Mouse (Mus musculus) MEL-GATA-1-ER (cell line): ENCODE results near the gene Alx1.

Source experiments
- DNase-seq: peaks from one replicate; pipeline ENCODE4 v3.0.0-alpha.2; 2012; ENCODE audit warnings: low read depth; ENCODE audit errors: extremely low read depth

Gene Alx1

GRCm38 (mm10) chr10:103029730-103030490 is at the start of gene Alx1:
Gene Alx1, minus strand, starts transcription at chr10:103030215.
- DNase-seq = no peak

GRCm38 (mm10) chr10:103049593-103049992 is 19.6 kb upstream of the Alx1 start:
- no peak for DNase-seq

- no peak for DNase-seq
These were observed 16.6 kb upstream of the Alx1 start for GRCm38 (mm10) chr10:103046623-103047022.

- DNase-seq = no peak
These were observed 15.0 kb upstream of the Alx1 start for GRCm38 (mm10) chr10:103045019-103045418.

GRCm38 (mm10) chr10:103035002-103035640 is 5.1 kb upstream of the Alx1 start:
- DNase-seq = no peak

- DNase-seq = no peak
These were observed 916 bp upstream of the Alx1 start for GRCm38 (mm10) chr10:103030931-103031330.

GRCm38 (mm10) chr10:103029132-103029729 is 784 bp downstream of the Alx1 start:
- no peak for DNase-seq

- no peak for DNase-seq
These were observed 1.5 kb downstream of the Alx1 start for GRCm38 (mm10) chr10:103028253-103029131.

GRCm38 (mm10) chr10:103027931-103028252 is 2.1 kb downstream of the Alx1 start:
- DNase-seq = no peak

GRCm38 (mm10) chr10:103027226-103027930 is 2.6 kb downstream of the Alx1 start:
- no peak for DNase-seq

- no peak for DNase-seq
These were observed 3.3 kb downstream of the Alx1 start for GRCm38 (mm10) chr10:103026636-103027225.

- no peak for DNase-seq
These were observed 27.5 kb downstream of the Alx1 start for GRCm38 (mm10) chr10:103002556-103002955.

GRCm38 (mm10) chr10:103000902-103001301 is 29.1 kb downstream of the Alx1 start:
- no peak for DNase-seq

- DNase-seq = no peak
These were observed 30.4 kb downstream of the Alx1 start for GRCm38 (mm10) chr10:102999584-102999983.

- no peak for DNase-seq
These were observed 54.9 kb downstream of the Alx1 start for GRCm38 (mm10) chr10:102975106-102975505.

GRCm38 (mm10) chr10:102959602-102960001 is 70.4 kb downstream of the Alx1 start:
- DNase-seq = no peak
